Mouse (Mus musculus) erythroblast, embryonic 14.5 days (primary cell): ENCODE measurements around the gene Gm28043.

Experiments used
- GATA1 ChIP-seq: IDR thresholded peaks from 2 replicates; pipeline ENCODE4 v1.6.1; 2012; ENCODE audit warnings: low read length, inconsistent platforms, mixed read lengths
- TAL1 ChIP-seq: IDR thresholded peaks from 3 replicates; pipeline ENCODE4 v1.6.1; 2012; ENCODE audit warnings: low read length, inconsistent platforms, mixed read lengths

DNA sequence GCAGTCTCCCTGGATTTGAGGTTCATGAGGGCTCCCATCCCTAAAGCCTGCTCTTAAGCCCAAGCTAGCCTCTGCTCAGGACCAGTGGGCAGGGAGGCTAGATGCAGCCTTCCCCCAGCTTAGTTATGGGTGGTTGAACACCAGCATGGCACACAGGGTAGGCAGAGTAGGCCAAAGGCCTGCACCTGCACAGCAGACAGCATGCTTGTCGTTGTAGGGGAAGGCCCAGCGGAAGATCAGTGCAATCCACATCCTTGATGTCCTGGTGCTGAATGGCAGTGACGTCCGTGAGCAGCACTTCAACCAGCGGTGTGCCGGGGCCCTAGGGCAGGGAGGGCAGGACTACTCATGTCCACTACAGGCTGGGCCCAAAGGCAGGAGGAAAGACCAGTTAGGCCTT lies 83.7 kb downstream of the Gm28043 start:
- TF ChIP-seq GATA1 (no peak), TAL1 (no peak)
